Mouse (Mus musculus): Measurements from ENCODE around the gene Noxo1. TPM values are rescaled to one million over a fixed set of nuclear protein-coding genes. Genes with fewer than 3 reads are reported as not detected.
"Not testable (repeated sequence)": the region's sequence is repeated elsewhere in the genome, so short reads cannot be mapped to it uniquely, and the experiment has no call there.

Noxo1 gene
- total RNA-seq, 2 experiments from 2014 or later = 3.3 to 3.4 TPM

DNA sequence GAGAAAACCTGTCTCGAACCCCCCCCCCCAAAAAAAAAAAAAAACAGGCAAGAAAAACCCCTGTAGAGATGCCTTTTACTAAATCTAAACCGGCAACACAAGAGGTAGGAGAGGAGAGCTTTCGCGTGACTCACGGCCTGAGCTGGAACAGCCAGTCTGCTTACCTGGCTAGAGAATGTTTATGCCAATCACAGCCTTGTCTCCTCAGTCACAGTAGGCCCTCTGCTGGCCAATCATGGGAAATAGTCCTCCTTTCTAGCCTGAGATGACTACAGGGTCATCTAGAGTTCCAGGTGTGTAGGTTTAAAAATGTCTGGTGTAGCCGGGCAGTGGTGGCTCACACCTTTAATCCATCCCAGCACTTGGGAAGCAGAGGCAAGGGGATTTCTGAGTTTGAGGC, 28.6 kb upstream of the Noxo1 start:
- peak; percentile 84 for TF ChIP-seq CTCF (conservative IDR thresholded peaks at IDR 0.05)
- peak; percentile 55 to 59 for DNase-seq (ENCODE audit: low spot score in 2 of 2)
- no peak overlapping the region for H3K4me3 ChIP-seq
- no peak overlapping the region for H3K27ac ChIP-seq

DNA sequence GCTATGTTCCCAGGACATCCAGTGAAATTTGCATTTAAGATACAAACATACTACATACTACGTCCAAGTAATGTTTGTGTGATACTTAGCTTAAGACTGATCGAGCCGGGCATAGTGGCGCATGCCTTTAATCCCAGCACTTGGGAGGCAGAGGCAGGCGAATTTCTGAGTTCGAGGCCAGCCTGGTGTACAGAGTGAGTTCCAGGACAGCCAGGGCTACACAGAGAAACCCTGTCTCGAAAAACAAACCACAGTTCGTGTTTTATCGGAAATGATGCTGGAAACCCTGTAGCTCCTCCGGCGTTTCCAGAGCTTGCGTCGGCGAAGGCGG, 26.9 kb upstream of the Noxo1 start:
- Histone ChIP-seq H3K27ac (peak overlapping the region; percentile 83), H3K4me3 (peak overlapping the region; percentile 90)
- not testable (repeated sequence) for DNase-seq (ENCODE audit: low spot score in 2 of 2)

DNA sequence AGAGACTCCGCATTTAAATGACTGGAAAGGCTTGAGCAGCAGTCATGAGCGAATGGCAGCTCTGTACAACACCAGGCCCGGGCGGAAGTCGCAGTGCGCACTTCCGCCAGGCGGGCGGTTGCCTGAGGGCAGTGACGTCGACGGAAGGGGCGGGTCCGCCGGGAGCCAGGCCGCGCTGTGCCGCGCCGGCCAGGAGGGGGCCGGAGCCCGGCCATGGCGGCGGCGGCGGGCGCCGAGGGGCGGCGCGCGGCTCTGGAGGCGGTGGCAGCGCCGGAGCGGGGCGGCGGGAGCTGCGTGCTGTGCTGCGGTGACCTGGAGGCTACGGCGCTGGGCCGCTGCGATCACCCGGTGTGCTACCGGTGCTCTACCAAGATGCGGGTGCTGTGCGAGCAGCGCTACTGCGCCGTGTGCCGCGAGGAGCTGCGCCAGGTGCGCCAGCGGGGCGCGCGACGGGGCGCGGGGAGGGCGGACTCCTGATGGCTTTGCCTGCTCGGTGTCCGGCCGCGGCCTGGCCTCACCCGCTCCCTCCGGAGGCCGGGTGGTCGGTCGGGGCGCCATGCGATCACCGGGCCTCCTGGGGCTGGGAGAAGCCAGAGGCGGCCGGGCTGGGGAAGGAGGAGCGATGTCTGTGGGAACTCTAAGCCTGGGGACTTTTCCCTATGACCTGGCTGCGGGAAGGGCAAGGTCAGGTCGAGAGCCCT, 26.3 kb upstream of the Noxo1 start, which contains the start of gene Zfp598:
TSS of gene Zfp598 (plus strand) at position 143 of the 701 bp plus-strand sequence.
- H3K27ac ChIP-seq = peak within 1 kb of the TSS; percentile 94
- peak within 1 kb of the TSS; percentile 90 for H3K4me3 ChIP-seq
- TF ChIP-seq CTCF (conservative IDR thresholded peaks at IDR 0.05) = peak; percentile 66
- DNase-seq (ENCODE audit: low spot score in 2 of 2) = peak; percentile 95 to 97

DNA sequence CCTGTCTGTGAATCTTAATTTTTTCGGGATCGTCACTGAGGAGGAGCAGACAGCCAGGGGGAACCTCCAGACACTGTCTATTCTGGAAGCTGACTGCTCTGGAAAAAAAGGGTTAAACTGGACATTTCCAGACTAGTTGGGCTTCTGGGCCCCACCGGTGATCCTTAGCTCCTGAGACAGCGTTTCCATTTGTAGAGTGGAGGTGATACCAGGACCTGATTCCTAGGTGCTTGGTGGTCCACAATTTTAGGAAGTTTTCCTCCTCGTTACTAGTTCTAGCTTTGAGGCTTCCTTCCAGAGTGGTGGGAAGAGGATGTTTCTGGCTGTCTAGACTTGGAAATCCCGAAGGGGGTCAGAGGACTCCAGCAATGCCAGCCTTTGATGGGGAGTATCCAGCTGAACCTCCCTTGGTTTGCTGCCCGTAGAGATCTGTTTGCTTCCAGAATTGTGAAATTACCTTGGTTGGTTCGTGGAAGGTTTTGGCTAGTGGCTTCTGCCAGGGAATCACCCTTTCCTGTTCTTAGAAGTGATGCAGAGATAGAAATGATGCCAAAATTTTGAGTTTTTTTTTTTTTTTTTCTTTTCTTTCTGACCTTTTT, 25.7 kb upstream of the Noxo1 start:
- peak overlapping the region; percentile 90 for H3K4me3 ChIP-seq
- no peak for DNase-seq (ENCODE audit: low spot score in 2 of 2)
- H3K27ac ChIP-seq = peak overlapping the region; percentile 94
- TF ChIP-seq CTCF (conservative IDR thresholded peaks at IDR 0.05) = no peak

DNA sequence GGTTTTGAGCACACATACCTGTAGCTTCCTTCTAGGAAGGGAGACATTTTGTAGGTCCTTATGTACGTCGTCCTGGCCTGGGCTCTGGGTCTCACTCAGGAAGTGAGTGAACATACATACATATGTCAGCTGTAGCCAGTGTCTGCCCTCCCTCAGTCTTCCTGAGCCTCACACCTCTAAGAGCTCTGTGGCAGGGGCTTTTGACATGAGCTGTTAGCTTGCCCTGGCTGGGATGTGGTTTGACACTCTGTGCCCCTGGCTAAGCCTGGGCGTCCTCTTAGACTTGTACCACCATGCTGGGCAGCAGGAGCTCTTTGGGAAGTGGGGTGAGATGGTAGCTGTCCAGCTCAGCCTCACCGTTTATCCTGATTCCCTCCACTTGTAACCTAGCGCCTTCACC, 24.7 kb upstream of the Noxo1 start:
- no peak for TF ChIP-seq CTCF (conservative IDR thresholded peaks at IDR 0.05)
- Histone ChIP-seq H3K27ac (no peak overlapping the region), H3K4me3 (peak overlapping the region; percentile 1; the same call in 1 of the 2 replicates)
- DNase-seq (ENCODE audit: low spot score in 2 of 2) = no peak

DNA sequence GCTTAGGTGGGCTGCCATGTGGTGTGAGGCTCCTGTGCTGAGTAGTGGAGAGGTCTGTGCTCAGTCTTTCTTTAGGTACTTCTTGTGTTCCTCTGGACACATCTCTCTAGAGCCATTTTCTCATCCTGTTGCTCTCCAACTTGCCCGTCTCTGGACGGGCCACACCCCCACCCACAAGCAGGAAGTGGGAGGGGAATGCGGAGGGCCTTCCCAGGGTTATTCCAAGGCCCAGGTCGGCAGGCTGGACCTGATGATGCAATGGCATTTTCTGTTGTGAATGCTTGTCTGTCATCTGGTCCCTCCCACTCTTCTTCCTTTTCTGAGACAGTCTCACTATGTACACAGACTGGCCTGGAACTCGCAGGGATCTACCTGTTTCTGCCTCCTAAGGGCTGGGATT, 23.9 kb upstream of the Noxo1 start:
- Histone ChIP-seq H3K27ac (no peak overlapping the region), H3K4me3 (no peak overlapping the region)
- no peak for DNase-seq (ENCODE audit: low spot score in 2 of 2)
- TF ChIP-seq CTCF (conservative IDR thresholded peaks at IDR 0.05) = no peak

DNA sequence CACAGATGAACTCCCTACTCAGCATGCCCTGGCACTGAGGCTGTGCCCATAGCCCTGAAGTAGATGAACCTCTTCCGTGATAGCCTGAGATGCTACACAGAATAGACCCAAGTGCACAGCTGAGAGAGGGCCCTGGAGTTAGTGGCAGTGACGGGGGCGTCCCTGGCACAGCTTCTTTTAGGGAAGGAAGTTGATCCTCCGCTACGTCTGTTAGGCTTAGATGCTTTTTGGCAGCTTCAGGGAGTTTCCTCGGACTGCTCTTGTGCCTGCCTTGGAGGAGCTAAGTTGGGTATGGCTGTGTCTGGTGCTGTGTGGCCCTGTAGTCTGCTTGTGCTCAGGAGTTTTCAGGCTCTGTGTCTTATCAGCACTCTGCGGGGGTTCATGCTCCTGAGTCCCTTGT, 21.8 kb upstream of the Noxo1 start:
- DNase-seq (ENCODE audit: low spot score in 2 of 2) = peak; percentile 51 to 75
- H3K4me3 ChIP-seq = no peak overlapping the region

DNA sequence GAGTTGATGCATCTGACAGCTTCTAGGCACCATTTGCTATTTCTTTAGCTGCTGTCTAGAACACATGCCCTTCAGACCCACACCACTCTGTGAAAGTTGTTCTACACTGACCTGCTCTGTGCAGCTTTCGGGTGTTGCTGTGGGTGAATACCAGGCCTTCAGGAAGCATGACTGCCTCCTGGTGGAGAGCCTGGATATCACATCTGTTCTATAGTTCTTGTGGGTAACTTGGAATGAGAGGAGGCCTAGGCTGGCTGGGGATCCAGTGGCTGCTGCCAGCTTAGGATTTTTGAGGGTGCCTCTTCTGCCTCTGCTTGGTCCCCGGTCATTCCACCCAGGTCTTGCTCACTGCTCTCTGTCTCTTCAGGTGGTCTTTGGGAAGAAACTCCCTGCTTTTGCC, 19.8 kb upstream of the Noxo1 start:
- TF ChIP-seq CTCF (conservative IDR thresholded peaks at IDR 0.05) = peak; percentile 86
- no peak overlapping the region for H3K27ac ChIP-seq
- peak in 1 of 2 experiments; percentile 71 for DNase-seq (ENCODE audit: low spot score in 2 of 2)
- H3K4me3 ChIP-seq = no peak overlapping the region

More for the DNA sequence above, 21.8 kb upstream of the Noxo1 start:
- no peak for TF ChIP-seq CTCF (conservative IDR thresholded peaks at IDR 0.05)
- no peak overlapping the region for H3K27ac ChIP-seq

DNA sequence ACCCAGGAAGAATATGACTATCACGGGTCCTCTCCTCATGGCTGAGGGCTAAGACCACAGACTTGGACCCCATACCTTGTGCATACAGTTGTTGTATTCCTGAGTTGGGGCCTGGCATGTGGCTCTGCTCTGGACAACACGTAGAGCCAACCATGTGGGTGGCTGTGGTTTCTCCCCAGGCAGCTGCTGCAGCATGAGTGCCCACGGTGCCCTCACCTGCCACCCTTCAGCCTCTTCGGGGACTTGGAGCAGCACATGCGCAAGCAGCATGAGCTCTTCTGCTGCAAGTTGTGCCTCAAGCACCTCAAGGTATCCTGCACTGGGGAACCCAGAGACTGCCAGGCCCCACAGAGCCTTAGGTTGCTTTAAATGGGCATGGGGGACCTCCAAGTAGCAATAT, 19.2 kb upstream of the Noxo1 start:
- H3K4me3 ChIP-seq = no peak overlapping the region
- no peak for TF ChIP-seq CTCF (conservative IDR thresholded peaks at IDR 0.05)
- DNase-seq (ENCODE audit: low spot score in 2 of 2) = no peak
- H3K27ac ChIP-seq = no peak overlapping the region

DNA sequence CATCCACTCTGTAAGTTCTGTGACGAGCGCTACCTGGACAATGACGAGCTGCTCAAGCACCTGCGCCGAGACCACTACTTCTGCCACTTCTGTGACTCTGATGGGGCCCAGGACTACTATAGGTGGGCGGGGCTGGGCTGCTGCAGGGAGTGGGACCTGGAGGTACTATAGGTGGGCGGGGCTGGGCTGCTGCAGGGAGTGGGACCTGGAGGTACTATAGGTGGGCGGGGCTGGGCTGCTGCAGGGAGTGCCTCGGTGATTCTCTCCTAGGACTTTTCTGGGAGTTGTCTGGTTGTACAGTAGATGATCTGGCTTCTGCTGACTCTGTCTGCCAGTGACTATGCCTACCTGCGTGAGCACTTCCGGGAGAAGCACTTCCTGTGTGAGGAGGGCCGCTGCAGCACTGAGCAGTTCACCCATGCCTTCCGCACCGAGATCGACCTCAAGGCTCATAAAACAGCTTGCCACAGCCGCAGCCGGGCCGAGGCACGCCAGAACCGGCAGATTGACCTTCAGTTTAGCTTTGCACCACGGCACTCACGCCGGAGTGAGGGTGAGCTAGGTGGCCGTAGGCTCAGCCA, 18.4 kb upstream of the Noxo1 start:
- no peak for TF ChIP-seq CTCF (conservative IDR thresholded peaks at IDR 0.05)
- no peak for DNase-seq (ENCODE audit: low spot score in 2 of 2)
- H3K4me3 ChIP-seq = no peak overlapping the region
- no peak overlapping the region for H3K27ac ChIP-seq

DNA sequence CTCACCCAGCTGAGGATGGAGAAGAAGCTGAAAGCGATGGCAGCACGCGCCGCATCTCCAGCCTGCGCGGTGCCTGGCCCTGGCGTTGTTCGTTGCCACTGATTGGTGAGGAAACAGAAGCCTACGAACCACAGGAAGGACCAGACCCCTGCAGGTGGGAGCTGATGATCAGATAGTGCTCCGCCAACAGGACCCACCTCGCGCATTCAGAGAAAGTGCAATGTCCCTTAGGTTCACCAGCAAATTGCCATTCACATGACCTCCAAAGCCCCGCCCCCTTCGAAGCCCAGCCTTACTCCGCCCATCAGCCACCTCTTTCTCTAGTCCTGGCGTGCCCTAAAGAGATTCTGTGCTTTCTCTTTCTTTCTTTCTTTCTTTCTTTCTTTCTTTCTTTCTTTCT, 9.5 kb upstream of the Noxo1 start:
- Histone ChIP-seq H3K4me3 (no peak overlapping the region), H3K27ac (no peak overlapping the region)
- no peak for TF ChIP-seq CTCF (conservative IDR thresholded peaks at IDR 0.05)
- DNase-seq (ENCODE audit: low spot score in 2 of 2) = no peak

DNA sequence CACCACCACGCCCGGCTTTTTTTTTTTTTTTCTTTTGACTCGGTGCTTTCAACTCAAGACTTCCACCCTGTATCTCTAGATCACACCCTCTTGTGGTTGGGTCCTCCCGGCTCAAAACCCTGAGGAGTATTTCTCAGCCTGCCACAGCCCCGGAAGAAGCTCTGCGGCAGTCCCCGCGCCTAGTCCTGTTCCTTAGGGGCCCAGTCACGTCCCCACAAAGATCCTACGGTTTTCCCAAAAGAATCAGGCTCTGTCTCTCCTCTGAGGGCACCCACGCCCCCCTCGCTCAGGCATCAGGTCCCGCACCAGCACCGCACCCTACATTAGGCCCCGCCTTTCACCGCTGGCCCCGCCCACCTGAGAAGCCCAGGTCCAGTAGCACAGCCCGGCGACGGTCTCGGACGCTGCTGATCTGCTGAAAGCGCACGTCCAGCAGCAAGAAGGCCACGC, 8.9 kb upstream of the Noxo1 start:
- H3K4me3 ChIP-seq = peak overlapping the region; percentile 89
- no peak overlapping the region for H3K27ac ChIP-seq
- DNase-seq (ENCODE audit: low spot score in 2 of 2) = no peak
- TF ChIP-seq CTCF (conservative IDR thresholded peaks at IDR 0.05) = no peak

DNA sequence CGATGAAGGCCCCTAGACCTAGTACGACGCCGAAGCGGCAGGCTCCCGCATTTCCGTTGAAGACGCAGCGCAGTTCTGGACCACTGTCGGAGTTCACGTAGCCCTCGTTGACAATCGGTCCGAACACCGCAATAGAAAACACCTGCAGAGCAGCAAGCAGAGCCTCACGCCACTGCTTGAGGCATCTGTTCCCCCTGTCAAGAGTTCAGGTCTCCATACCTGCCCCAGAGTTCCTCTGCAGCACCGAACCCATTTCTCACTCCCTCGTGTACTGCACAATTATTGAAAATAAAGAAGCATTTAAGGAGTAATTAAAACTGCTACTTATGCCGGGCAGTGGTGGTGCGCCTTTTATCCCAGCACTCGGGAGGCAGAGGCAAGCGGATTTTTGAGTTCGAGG, 8.4 kb upstream of the Noxo1 start:
- H3K27ac ChIP-seq = no peak overlapping the region
- TF ChIP-seq CTCF (conservative IDR thresholded peaks at IDR 0.05) = no peak
- H3K4me3 ChIP-seq = peak overlapping the region; percentile 89
- no peak for DNase-seq (ENCODE audit: low spot score in 2 of 2)
